Mouse (Mus musculus) liver, adult (tissue): ENCODE measurements around the gene Snx11.

Experiments used
- GATA4 ChIP-seq: IDR thresholded peaks from 2 replicates; pipeline ENCODE4 v1.6.1; 2014; ENCODE audit warnings: mild to moderate bottlenecking, low read length; ENCODE audit not compliant: insufficient replicate concordance

The Snx11 gene

GRCm38 (mm10) chr11:96772413-96772812 is 4.9 kb downstream of the Snx11 start:
- no peak for TF ChIP-seq GATA4

DNA sequence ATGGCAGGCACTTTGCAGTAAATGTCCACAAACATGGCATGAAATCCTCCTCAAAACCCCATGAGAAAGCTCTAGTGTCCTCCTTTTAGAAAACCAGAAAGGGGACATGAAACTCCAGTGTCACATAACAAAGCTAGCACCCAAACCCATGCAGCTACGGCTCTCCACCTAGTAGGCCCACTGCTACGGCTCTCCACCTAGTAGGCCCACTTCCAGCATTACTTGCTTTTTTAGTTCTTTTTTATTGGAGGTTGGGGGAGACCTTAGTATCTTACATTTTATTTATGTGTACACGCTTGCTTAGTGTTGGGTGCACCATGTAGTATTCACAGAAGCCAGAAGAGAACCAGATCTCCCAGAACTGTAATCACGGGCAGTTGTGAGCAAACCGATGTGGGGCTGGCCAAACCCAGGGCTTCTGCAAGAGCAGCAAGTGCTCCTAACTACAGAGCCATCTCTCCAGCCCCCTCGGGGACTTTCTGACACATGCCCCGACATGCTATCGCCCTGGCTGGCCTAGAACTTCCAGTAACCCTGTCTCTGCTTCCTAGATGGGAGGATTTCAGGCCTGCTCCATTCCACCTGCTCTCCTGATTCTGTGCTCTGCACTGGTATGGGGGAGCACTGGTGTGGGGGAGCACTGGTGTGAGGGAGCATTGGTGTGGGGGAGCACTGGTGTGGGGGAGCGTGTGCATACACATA is 5.9 kb downstream of the Snx11 start:
- no peak for TF ChIP-seq GATA4

- no peak for TF ChIP-seq GATA4
Measured at GRCm38 (mm10) chr11:96768240-96768639, 9.1 kb downstream of the Snx11 start.

DNA sequence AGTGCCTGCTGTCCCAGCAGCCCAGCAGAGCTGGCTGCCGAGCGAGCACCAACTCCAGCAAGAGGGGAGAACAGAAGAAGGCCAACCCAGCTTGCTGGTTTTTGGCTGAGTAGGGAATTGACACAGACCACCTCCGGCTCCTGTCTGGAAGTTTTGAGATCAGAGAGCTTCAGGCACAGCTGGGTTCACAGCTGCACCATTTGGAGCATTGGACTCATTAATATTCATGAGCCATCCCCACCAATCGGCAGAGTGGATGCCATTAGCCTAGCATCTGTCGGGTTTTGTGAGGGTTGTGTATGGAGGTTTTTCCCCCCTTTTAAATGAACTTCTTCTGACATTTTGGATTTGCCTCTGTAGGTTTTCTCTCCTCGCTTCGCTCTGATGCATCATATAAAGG is 10.3 kb downstream of the Snx11 start:
- TF ChIP-seq GATA4 = no peak

DNA sequence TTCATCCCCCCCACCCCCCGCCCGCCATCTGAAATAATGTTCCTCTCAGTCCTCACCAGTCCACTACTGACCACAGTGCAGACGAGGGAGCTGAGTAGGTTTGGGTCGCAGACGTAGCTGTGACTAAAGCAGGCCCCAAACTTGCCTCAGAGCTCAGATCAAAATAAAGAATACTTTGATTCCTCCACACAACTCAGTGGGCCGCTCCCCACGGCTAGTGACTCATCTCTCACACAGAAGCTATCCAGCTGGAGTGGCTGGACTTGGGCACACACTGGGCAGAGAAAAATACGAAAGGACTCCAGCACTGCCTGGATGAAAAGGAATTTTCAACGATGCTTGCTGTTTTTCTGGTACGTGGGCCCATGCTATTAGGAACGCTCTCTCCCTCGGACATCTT is 10.8 kb downstream of the Snx11 start:
- no peak for TF ChIP-seq GATA4

DNA sequence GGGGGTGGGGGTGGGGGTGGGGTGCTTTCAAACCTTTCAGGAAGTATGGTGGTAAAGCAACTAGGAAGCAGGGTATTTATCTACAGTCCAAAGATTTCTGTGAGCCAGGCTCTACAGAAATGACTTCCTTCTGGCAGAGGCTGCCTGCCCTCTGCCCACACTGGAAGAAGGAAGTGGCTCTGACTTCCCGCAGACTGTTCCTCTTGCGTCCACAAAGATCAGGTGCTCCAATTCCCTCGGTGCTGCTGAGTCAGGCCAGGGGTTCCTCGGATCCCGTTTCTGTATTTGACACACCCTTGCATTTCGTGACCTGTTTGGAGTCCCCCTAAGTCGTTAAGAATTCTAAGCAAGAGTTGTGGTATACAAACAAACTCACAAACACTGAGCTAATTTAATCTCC is 11.7 kb downstream of the Snx11 start:
- no peak for TF ChIP-seq GATA4

- TF ChIP-seq GATA4 = no peak
Measured at GRCm38 (mm10) chr11:96764511-96765350, 12.6 kb downstream of the Snx11 start.

DNA sequence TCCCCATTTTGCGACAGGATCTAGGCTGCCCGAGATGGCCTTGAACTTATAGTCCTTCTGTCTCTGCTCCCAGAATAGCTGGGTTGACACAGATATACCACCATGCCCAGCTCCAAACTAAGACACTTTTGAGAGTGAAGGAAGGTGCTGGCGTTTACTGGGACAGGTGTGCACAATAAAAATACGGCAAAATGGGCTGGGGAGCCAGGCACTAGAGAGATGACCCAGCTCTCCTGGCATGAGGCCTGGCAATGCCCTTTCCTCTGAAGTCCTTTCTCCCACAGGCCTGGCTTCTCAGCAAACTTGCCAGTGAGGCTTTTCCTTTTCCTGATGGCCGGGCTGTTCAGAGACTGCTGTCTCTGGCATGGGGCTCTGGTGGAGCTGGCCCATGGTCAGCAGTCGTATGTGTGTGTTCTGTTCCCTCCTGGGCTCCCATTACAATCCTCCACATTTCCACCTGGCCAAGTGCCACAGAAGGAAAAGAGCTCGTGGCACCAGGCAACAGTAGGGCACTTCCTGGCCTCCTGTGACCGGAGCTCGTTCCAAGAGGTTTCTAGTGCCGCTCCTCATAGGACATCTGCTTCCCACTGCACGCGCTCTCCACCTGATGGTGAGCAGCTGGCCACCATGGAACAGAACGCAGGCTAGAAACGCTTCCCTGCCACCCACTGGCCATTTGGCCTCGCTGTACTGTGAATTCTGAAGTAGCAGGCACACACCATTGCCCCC is 14.5 kb downstream of the Snx11 start:
- no peak for TF ChIP-seq GATA4

DNA sequence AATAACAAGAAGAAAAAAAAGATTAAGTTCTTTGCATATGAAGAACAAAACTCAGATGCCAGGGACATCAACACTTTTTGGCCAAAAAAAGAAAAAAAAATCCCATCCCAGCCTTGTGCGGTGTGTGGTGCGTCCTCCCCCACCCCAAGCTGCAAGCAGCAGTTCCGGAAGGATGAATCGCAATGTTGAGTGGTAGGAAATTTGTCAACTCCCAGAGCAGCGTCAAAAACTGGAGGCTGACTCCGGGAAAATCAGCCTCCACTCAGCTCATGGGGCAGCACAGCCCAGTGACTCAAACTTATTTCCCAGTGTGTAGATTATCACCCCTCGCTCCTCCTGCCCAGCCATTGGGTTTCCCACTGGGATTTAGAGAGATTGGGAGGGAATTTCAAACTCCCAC is 15.4 kb downstream of the Snx11 start:
- no peak for TF ChIP-seq GATA4

DNA sequence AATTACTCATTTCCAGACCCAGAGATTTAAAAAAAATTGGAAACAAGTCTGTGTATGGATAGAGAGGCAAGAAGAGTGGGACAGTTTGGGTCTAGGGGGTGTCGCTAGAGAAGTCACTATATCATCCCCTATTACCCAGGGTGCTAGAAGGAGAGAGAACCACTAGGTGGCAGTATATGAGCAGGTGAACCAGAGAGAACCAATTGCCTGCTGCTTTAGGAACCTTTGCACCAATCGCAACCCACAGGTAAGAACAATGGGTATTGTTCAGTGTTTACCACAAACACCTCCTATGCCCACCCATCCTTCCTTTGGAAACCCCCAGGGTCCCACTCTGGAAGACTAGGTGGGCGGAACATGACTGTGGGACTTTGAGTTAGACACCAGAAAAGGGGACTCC is 17.3 kb downstream of the Snx11 start:
- no peak for TF ChIP-seq GATA4

- TF ChIP-seq GATA4 = no peak
Measured at GRCm38 (mm10) chr11:96758402-96758801, 19.0 kb downstream of the Snx11 start.

DNA sequence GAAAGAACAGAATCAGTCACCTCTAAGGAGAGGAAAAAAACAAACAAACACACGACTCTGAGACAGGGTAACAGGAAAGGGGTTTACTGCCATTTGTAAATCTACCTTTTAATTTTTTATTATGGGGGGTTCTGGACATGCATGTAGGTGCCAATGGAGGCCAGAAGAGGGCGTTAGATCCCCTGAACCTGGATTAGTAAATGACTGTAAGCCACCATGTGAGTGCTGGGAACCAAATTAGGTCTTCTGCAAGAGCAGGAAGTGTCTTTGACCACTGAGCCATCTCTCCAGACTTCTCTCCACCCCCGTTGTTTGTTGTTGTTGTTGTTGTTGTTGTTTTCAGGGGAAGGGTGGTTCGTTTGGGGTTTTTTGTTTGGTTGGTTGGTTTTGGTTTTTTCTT is 19.9 kb downstream of the Snx11 start:
- no peak for TF ChIP-seq GATA4

GRCm38 (mm10) chr11:96755298-96755697 is 22.1 kb downstream of the Snx11 start:
- TF ChIP-seq GATA4 = no peak

- no peak for TF ChIP-seq GATA4
Measured at GRCm38 (mm10) chr11:96747555-96747954, 29.8 kb downstream of the Snx11 start.

DNA sequence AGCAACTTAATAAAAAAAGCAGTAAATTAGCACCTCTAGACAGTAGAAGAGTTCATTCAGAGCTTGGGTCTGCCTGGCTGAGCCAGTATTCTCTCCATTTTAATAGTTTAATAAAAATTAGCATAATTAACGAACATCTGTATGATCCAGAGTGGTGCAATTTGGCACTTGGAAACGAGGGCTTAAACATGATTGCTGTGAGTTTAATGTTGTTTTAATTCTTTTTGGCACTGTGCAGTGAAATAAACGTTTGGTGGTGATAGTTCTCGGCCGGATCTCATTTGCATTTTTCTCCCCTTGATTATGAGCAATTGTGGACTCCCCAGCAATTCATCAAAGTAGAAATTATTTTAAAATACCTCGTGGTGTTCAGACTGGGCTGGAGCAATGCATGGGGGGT is 30.7 kb downstream of the Snx11 start:
- no peak for TF ChIP-seq GATA4

DNA sequence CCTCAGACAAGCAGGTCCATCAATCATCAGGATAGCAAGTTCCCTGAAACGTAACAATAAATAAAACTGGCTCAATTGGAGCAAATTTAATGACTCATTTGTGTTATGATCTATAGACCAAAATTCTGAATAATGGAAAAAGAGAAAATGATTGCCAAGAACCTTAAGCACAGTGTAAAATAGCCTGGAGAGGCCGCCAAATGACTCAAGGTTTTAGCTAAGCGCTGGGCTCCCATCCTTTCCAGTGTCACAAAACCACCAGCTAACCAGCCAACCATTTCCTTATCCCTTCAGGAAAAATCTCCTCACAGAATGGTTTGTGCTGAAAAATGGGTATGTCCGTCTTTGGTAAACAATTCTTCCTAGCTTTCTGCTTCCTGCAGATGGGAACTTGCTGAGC is 33.5 kb downstream of the Snx11 start:
- no peak for TF ChIP-seq GATA4
